Mouse (Mus musculus): ENCODE measurements around the gene Arl15. TPM values are rescaled to one million over a fixed set of nuclear protein-coding genes. Genes with fewer than 3 reads are reported as not detected.
"Not testable (repeated sequence)": the region's sequence is repeated elsewhere in the genome, so short reads cannot be mapped to it uniquely, and the experiment has no call there.

Arl15 gene
- total and polyA plus RNA-seq, 3 experiments, result 3.2 to 9.6 (median 9.1) TPM

- H3K4me1 ChIP-seq (ENCODE audit: control insufficient read depth, insufficient read depth, low read length), result no peaks in the 10 kb centered on the region
- H3K9ac ChIP-seq (ENCODE audit: low read depth, low read length), result no peak overlapping the region
- intact Hi-C loops (cut with DNase I), result no loop called here
- no peak overlapping the region for H3K27ac ChIP-seq
- no peaks in the 10 kb centered on the region for H3K79me2 ChIP-seq (replicated peaks; ENCODE audit: control insufficient read depth, insufficient read depth, low read length)
- DNase-seq, result no peak
- H3K4me3 ChIP-seq, result no peak overlapping the region
- 91% methylated on average over 8 of the region's 8 CpGs for WGBS
- H3K27me3 ChIP-seq (ENCODE audit: control insufficient read depth, insufficient read depth, low read length), result no peaks in the 10 kb centered on the region
- TF ChIP-seq EP300 (IDR thresholded peaks at IDR 0.05; ENCODE audit: insufficient read depth, low read depth, low read length) (no peak), CTCF (IDR thresholded peaks at IDR 0.05) (no peak), POLR2A (IDR thresholded peaks at IDR 0.05; ENCODE audit: insufficient read depth, low read depth, low read length) (no peak)
- no peaks in the 10 kb centered on the region for H3K36me3 ChIP-seq (ENCODE audit: control insufficient read depth, insufficient read depth, low read length)
Measured at GRCm38 (mm10) chr13:113774799-113775198, 19.5 kb upstream of the Arl15 start.

DNA sequence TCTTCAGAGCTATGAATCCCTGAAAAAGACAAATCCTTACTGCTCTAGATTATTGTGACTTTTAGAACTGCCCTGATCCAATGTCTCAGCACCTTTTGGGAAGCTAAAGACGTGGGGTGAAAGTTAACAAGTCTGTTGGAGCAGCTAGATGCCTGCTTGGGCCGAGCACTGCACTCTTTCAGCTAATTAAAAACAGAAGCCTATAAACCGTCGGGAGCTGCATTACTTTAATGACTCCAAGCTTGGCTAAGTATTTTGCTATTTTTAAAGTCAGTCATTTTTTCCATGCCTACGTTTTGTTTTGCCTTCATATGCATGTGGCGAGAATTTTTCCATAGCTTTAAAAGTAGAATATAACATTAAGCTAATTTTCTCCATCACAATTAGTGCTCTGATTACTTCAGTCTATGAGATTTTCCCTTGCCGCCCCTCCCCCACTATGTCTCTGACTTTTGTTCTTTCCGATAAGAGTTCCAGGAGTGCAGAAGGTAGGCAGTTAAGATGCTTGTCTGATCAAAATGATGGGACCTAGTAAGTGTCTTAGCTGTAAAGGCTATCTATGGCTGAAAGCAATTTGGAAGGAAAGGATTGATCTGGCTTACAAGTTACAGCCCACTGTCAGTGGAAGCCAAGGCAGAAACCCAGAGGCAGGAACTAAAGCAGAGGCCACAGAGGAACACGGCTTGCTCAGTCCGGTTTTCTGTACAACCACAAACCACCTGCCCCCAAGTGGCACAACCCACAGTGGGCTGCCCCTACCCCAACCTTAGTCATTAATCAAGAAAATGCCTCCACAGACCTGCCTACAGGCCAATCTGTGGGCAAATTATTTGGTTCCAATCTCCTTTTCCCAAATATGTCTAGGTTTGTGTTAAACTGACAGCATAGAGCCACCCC, 18.8 kb upstream of the Arl15 start:
- Histone ChIP-seq H3K4me3 (no peak overlapping the region), H3K36me3 (ENCODE audit: control insufficient read depth, insufficient read depth, low read length) (no peaks in the 10 kb centered on the region), H3K9ac (ENCODE audit: low read depth, low read length) (no peak overlapping the region), H3K27ac (no peak overlapping the region), H3K4me1 (ENCODE audit: control insufficient read depth, insufficient read depth, low read length) (no peaks in the 10 kb centered on the region), H3K27me3 (ENCODE audit: control insufficient read depth, insufficient read depth, low read length) (no peaks in the 10 kb centered on the region), H3K79me2 (replicated peaks; ENCODE audit: control insufficient read depth, insufficient read depth, low read length) (no peaks in the 10 kb centered on the region)
- TF ChIP-seq CTCF (IDR thresholded peaks at IDR 0.05) (no peak), POLR2A (IDR thresholded peaks at IDR 0.05; ENCODE audit: insufficient read depth, low read depth, low read length) (no peak), EP300 (IDR thresholded peaks at IDR 0.05; ENCODE audit: insufficient read depth, low read depth, low read length) (no peak)
- intact Hi-C loops (cut with DNase I), result no loop called here
- DNase-seq, result no peak
- 64% methylated on average over 10 of the region's 10 CpGs for WGBS

DNA sequence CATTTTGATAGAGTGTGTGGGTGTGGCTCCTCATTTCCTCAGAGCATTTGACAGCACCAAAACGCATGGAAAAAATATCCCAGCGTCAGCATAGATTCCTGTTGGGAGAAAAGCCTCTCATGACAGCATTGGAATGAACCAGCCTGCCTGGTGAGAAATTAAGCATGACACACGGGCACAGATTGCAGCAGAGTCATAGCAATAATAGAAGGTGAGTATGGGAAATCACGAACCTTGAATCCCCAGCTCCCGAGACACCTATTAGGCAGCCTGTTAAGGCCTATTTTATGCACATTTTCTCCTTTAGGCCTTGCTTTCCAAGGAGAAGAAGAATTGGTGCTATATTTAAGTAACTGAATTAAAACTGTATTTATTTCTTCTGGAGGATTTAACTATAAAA, 8.5 kb upstream of the Arl15 start:
- Histone ChIP-seq H3K27me3 (ENCODE audit: control insufficient read depth, insufficient read depth, low read length) (no peaks in the 10 kb centered on the region), H3K79me2 (replicated peaks; ENCODE audit: control insufficient read depth, insufficient read depth, low read length) (no peaks in the 10 kb centered on the region), H3K4me3 (no peak overlapping the region), H3K27ac (no peak overlapping the region), H3K9ac (ENCODE audit: low read depth, low read length) (no peak overlapping the region), H3K36me3 (ENCODE audit: control insufficient read depth, insufficient read depth, low read length) (no peaks in the 10 kb centered on the region), H3K4me1 (ENCODE audit: control insufficient read depth, insufficient read depth, low read length) (no peaks in the 10 kb centered on the region)
- no peak for TF ChIP-seq CTCF (IDR thresholded peaks at IDR 0.05)
- TF ChIP-seq EP300 (IDR thresholded peaks at IDR 0.05; ENCODE audit: insufficient read depth, low read depth, low read length), result no peak
- TF ChIP-seq POLR2A (IDR thresholded peaks at IDR 0.05; ENCODE audit: insufficient read depth, low read depth, low read length), result no peak
- no peak for DNase-seq
- intact Hi-C loops (cut with DNase I), result no loop called here
- 75% methylated on average over 5 of the region's 5 CpGs for WGBS

DNA sequence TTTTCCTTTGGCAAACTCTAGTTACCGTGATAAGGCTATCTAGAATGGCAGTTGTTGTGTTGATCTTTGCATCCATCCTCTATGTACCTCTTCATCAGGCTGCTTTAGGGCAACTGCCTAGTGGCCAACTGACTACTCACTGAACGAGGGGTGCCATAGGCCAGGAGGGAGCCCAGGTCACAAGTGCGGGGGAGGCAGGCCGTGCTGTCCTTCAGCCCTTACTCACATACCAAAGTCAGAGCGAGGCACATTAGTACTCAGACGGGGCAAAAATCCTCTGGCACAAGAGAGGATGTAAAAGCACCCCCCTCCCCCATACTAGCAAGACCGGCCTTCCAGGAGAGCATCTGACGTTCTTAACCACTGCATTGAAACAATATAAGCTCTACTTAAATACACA, 7.2 kb upstream of the Arl15 start:
- Histone ChIP-seq H3K4me3 (no peak overlapping the region), H3K27ac (no peak overlapping the region), H3K27me3 (ENCODE audit: control insufficient read depth, insufficient read depth, low read length) (no peaks in the 10 kb centered on the region), H3K79me2 (replicated peaks; ENCODE audit: control insufficient read depth, insufficient read depth, low read length) (no peaks in the 10 kb centered on the region), H3K9ac (ENCODE audit: low read depth, low read length) (no peak overlapping the region), H3K36me3 (ENCODE audit: control insufficient read depth, insufficient read depth, low read length) (no peaks in the 10 kb centered on the region), H3K4me1 (ENCODE audit: control insufficient read depth, insufficient read depth, low read length) (no peaks in the 10 kb centered on the region)
- WGBS, result 76% methylated on average over 8 of the region's 8 CpGs
- no peak for TF ChIP-seq EP300 (IDR thresholded peaks at IDR 0.05; ENCODE audit: insufficient read depth, low read depth, low read length)
- TF ChIP-seq POLR2A (IDR thresholded peaks at IDR 0.05; ENCODE audit: insufficient read depth, low read depth, low read length), result no peak
- no peak for TF ChIP-seq CTCF (IDR thresholded peaks at IDR 0.05)
- intact Hi-C loops (cut with DNase I), result no loop called here
- DNase-seq, result no peak

DNA sequence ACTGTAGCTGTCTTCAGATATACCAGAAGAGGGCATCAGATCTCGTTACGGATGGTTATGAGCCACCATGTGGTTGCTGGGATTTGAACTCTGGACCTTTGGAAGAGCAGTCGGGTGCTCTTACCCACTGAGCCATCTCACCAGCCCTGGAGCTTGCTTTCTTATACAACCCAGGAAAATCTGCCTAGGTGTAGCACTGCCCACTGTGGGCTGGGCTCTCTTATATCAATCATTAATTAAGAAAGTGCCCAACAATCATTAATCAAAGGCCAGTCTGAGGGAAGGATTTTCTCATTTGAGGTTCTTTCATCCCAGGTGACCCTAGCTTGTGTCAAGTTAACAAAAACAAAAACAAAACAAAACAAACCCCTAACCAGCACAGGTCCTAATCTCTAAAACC, 4.3 kb upstream of the Arl15 start:
- intact Hi-C loops (cut with DNase I), result loop anchor here (5.0 kb wide), 2 partner anchors 98 to 597 kb away; partner anchors contain the start of gene Ndufs4
- 96% methylated on average over 3 of the region's 3 CpGs for WGBS

GRCm38 (mm10) chr13:113793637-113794036, 668 bp upstream of the Arl15 start:
- TF ChIP-seq CTCF (IDR thresholded peaks at IDR 0.05), result no peak
- TF ChIP-seq POLR2A (IDR thresholded peaks at IDR 0.05; ENCODE audit: insufficient read depth, low read depth, low read length), result no peak
- TF ChIP-seq EP300 (IDR thresholded peaks at IDR 0.05; ENCODE audit: insufficient read depth, low read depth, low read length), result no peak
- Histone ChIP-seq H3K36me3 (ENCODE audit: control insufficient read depth, insufficient read depth, low read length) (no peaks in the 10 kb centered on the region), H3K9ac (ENCODE audit: low read depth, low read length) (peak overlapping the region; percentile 95), H3K27me3 (ENCODE audit: control insufficient read depth, insufficient read depth, low read length) (no peaks in the 10 kb centered on the region), H3K4me1 (ENCODE audit: control insufficient read depth, insufficient read depth, low read length) (peaks cover 3% of the 10 kb centered on the region), H3K27ac (peak overlapping the region; percentile 95), H3K79me2 (replicated peaks; ENCODE audit: control insufficient read depth, insufficient read depth, low read length) (no peaks in the 10 kb centered on the region), H3K4me3 (peak overlapping the region; percentile 81)
- WGBS, result 65% methylated on average over 9 of the region's 9 CpGs
- intact Hi-C loops (cut with DNase I), result loop anchor here (2.0 to 5.0 kb wide), 3 partner anchors 71 to 594 kb away; partner anchors contain the start of gene Ndufs4
- no peak for DNase-seq

More for the DNA sequence above, 4.3 kb upstream of the Arl15 start:
- H3K4me1 ChIP-seq (ENCODE audit: control insufficient read depth, insufficient read depth, low read length); H3K9ac ChIP-seq (ENCODE audit: low read depth, low read length); H3K36me3 ChIP-seq (ENCODE audit: control insufficient read depth, insufficient read depth, low read length); H3K4me3 ChIP-seq; H3K27ac ChIP-seq; H3K27me3 ChIP-seq (ENCODE audit: control insufficient read depth, insufficient read depth, low read length); H3K79me2 ChIP-seq (replicated peaks; ENCODE audit: control insufficient read depth, insufficient read depth, low read length); DNase-seq: not testable (repeated sequence)

All from heart, adult 2 months (tissue).